Mouse (Mus musculus) retina, embryonic 14.5 days (tissue): ENCODE data around the gene Thap8.
"Not testable (repeated sequence)": the region's sequence is repeated elsewhere in the genome, so short reads cannot be mapped to it uniquely, and the experiment has no call there.

ENCODE experiments used
- DNase-seq: peaks from one replicate; pipeline ENCODE4 v3.0.0-alpha.2; 2015; ENCODE audit warnings: low spot score

Thap8 gene

GRCm38 (mm10) chr7:30279951-30280669 lies at the start of gene Thap8, which contains the start of gene Wdr62:
Gene Thap8, plus strand, starts transcription at chr7:30280094.
Gene Wdr62, minus strand, starts transcription at chr7:30280419.
- peak; percentile 96 for DNase-seq

GRCm38 (mm10) chr7:30231328-30231668 lies 48.6 kb upstream of the Thap8 start:
- no peak for DNase-seq

GRCm38 (mm10) chr7:30231669-30232454 lies 48.0 kb upstream of the Thap8 start, which contains the start of the genes Polr2i and Tbcb:
Gene Polr2i, plus strand, starts transcription at chr7:30231948.
Gene Tbcb, minus strand, starts transcription at chr7:30232272.
- peak; percentile 97 for DNase-seq

- peak; percentile 76 for DNase-seq
These were observed 47.2 kb upstream of the Thap8 start for GRCm38 (mm10) chr7:30232631-30233148.

GRCm38 (mm10) chr7:30233387-30233786 lies 46.5 kb upstream of the Thap8 start:
- no peak for DNase-seq

GRCm38 (mm10) chr7:30234276-30234858 lies 45.5 kb upstream of the Thap8 start:
- DNase-seq, result no peak

GRCm38 (mm10) chr7:30235091-30235490 lies 44.8 kb upstream of the Thap8 start:
- DNase-seq, result no peak

- no peak for DNase-seq
These were observed 44.3 kb upstream of the Thap8 start, which contains the start of gene Ovol3 for GRCm38 (mm10) chr7:30235625-30236024. Gene Ovol3, minus strand, starts transcription at chr7:30235725.

GRCm38 (mm10) chr7:30237374-30237773 lies 42.5 kb upstream of the Thap8 start:
- DNase-seq, result not testable (repeated sequence)

- DNase-seq, result no peak
These were observed 27.6 kb upstream of the Thap8 start for GRCm38 (mm10) chr7:30251956-30252954.

- no peak for DNase-seq
These were observed 14.9 kb upstream of the Thap8 start for GRCm38 (mm10) chr7:30265041-30265440.

- DNase-seq, result no peak
These were observed 14.4 kb upstream of the Thap8 start for GRCm38 (mm10) chr7:30265531-30265930.

- no peak for DNase-seq
These were observed 14.0 kb upstream of the Thap8 start for GRCm38 (mm10) chr7:30265935-30266334.

GRCm38 (mm10) chr7:30266780-30267179 lies 13.1 kb upstream of the Thap8 start:
- no peak for DNase-seq

GRCm38 (mm10) chr7:30269641-30270040 lies 10.3 kb upstream of the Thap8 start:
- no peak for DNase-seq

- no peak for DNase-seq
These were observed 5.5 kb upstream of the Thap8 start for GRCm38 (mm10) chr7:30274383-30274782.

GRCm38 (mm10) chr7:30278911-30279310 lies 983 bp upstream of the Thap8 start:
- no peak for DNase-seq

- no peak for DNase-seq
These were observed 358 bp upstream of the Thap8 start for GRCm38 (mm10) chr7:30279536-30279935.

- peak; percentile 90 for DNase-seq
These were observed 810 bp downstream of the Thap8 start for GRCm38 (mm10) chr7:30280670-30281138.

- no peak for DNase-seq
These were observed 1.6 kb downstream of the Thap8 start for GRCm38 (mm10) chr7:30281522-30281921.

- DNase-seq, result no peak
These were observed 2.8 kb downstream of the Thap8 start for GRCm38 (mm10) chr7:30282740-30283139.
